Mouse (Mus musculus) liver, postnatal 0 days (tissue): ENCODE data around the gene Fcamr.

Source experiments
- CTCF ChIP-seq: sonication (generic); IDR thresholded peaks from 2 replicates; pipeline ENCODE4 v1.5.1; 2016; ENCODE audit warnings: antibody characterized with exemption, low read depth
- EP300 ChIP-seq: IDR thresholded peaks from 2 replicates; pipeline ENCODE4 v1.6.1; 2016; ENCODE audit warnings: antibody characterized with exemption, low read depth, mild to moderate bottlenecking

- TF ChIP-seq CTCF (no peak), EP300 (no peak)
Observed at GRCm38 (mm10) chr1:130804279-130804678, 3.6 kb downstream of the Fcamr start.
